Mouse (Mus musculus): Measurements from ENCODE around the gene Olfr1037. TPM values are rescaled to one million over a fixed set of nuclear protein-coding genes. Genes with fewer than 3 reads are reported as not detected.
"Not testable (repeated sequence)": the region's sequence is repeated elsewhere in the genome, so short reads cannot be mapped to it uniquely, and the experiment has no call there.

The Olfr1037 gene
- total RNA-seq (2015) (not detected in 2 replicates), total RNA-seq (2017) (not detected in 2 replicates)

DNA sequence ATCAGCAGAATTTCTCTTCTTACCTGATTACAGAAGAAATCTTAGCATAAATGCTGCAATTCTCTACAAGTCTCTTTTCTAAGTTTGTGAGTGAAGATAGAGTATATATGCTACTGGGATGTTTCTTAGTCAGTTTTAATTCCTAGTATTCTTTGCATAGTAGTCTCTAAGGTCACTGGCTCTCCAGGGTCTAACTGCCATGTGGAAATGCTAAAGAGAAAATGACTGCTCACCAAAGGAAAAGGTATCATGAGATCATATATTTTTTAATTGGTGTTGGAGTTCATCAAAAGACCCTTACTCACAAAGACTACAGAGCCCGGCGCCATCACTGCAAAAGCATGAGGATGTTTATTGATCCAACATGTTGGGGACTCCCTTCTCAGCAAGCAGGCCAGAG lies at the start of gene Olfr1037:
TSS of gene Olfr1037 (minus strand) at position 101 of the 400 bp plus-strand sequence.
- no peak for ATAC-seq (replicated peaks; ENCODE audit: poor library complexity)

DNA sequence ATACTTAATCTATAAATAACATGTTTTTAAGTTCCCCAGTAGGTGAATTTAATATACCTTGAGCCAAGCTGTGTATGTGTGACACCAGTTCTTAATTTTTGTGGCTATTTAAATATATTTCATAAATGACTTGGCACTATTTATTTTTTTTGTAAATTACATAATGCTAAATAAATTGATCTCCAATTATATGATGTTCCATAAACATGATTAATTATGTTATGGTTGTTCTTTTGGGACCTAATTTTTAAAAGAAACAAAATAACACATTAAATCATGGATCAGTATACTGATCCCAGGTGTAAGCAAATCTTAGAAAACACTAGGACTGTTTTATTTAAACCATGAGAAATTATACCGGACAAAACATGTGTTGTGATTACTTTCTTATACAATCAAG lies 48.6 kb upstream of the Olfr1037 start, which contains the start of gene Olfr1039:
TSS of gene Olfr1039 (minus strand) at position 101 of the 400 bp plus-strand sequence.
- ATAC-seq (replicated peaks; ENCODE audit: poor library complexity), result no peak

DNA sequence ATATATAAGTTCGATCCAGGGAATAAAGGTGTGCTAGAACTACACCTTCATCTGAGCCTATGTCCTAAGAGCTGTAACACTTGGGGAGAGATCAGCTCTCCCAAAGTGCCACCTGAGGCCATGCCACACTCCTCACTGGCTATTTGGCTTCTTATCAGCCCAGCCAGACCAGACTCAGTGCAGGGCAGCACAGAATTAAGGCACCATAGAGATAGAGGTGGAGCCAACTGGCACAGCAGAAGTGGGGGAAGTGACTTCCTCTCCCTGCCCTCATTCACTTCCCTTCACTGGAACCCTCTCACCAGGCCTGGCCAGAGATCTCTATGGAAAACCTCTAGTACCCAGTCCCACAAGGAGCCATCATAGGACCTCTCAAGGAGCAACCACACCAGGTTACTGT lies 6.7 kb downstream of the Olfr1037 start:
- ATAC-seq (replicated peaks; ENCODE audit: poor library complexity), result peak; percentile 52; the same call in 1 of the 2 replicates

DNA sequence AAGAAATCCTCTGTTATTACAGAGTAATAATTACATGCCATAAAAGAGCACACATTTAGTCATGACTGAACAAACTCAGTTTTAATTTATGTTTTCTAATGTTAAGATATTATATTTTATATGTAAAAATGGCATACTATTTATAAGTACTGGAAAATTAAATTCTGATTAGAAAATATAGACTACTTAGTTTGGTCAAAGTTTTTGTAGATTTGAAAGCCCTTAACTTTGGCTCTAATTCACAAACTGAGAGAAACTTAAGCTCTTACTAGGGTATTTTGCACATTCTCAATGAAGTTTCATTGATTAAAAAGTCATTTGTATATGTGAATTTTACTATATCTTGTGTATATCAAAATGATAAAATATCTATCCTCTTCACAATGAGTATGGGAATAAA lies 13.5 kb downstream of the Olfr1037 start, which contains the start of gene Olfr1036:
TSS of gene Olfr1036 (plus strand) at position 301 of the 400 bp plus-strand sequence.
- not testable (repeated sequence) for ATAC-seq (replicated peaks; ENCODE audit: poor library complexity)

DNA sequence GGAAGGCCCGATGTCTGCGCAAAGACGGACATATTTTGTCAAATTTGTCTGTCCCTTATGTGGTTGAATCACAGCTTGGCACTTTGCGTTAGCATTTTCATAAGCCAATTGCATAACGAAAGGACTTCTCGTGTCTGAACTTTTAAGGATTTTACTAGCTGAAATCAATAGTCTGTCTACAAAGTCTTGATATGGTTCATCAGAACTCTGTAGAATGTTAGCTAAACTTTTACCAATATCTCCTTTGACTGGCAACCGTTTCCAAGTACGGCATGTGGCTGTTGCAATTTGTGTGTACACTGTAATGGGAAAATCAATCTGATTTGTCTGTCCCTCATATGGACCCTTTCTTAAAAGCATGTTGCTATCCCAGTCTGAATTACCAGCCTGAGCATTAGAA lies 17.0 kb downstream of the Olfr1037 start:
- ATAC-seq (replicated peaks; ENCODE audit: poor library complexity), result no peak

DNA sequence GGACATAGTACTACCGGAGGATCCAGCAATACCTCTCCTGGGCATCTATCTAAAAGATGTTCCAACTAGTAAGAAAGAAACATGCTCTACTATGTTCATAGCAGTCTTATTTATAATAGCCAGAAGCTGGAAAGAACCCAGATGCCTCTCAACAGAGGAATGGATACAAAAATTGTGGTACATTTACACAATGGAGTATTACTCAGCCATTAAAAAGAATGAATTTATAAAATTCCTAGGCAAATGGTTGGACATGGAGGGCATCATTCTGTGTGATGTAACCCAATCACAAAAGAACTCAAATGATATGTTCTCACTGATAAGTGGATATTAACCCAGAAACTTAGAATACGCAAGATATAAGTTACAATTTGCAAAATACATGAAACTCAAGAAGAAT lies 23.4 kb downstream of the Olfr1037 start:
- not testable (repeated sequence) for ATAC-seq (replicated peaks; ENCODE audit: poor library complexity)

DNA sequence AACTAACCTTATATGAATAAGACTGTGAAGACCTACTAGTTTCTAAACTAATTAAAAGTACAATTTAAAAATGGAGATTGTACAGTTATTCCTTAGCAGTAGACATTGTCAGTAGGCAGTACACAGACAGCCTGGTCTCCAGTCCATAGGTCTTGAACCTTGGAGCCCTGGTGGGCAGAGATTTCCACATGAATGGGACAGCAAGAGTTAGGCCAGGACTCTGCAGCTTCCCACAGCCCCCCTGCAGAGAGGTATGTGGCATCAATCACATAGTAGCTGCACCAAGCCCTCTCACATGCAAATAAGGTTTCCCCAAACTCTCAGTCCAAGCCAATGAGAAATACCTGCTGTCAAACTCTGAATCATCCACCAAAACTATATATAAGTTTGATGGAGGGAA lies 36.4 kb downstream of the Olfr1037 start:
- ATAC-seq (replicated peaks; ENCODE audit: poor library complexity), result not testable (repeated sequence)

DNA sequence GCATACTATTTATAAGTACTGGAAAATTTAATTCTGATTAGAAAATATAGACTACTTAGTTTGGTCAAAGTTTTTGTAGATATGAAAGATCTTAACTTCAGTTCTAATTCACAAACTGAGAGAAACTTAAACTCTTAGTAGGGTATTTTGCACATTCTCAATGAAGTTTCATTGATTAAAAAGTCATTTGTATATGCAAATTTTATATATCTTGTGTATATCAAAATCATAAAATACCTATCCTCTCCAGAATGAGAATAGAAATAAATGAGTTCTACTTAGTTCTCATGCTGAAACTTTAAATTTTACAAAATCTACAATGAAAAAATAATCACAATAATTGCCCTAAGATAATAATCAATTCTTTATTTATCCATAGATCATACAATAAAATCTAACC lies 41.6 kb downstream of the Olfr1037 start, which contains the start of gene Olfr1034:
TSS of gene Olfr1034 (plus strand) at position 301 of the 400 bp plus-strand sequence.
- ATAC-seq (replicated peaks; ENCODE audit: poor library complexity), result no peak

Other genes with a start within 250 kb of the Olfr1037 start
- gene Olfr1019, start 241.9 kb downstream of the Olfr1037 start, total RNA-seq (2015), result not detected in 2 replicates
- gene Olfr1019, start 241.9 kb downstream of the Olfr1037 start, total RNA-seq (2017), result not detected in 2 replicates
- gene Olfr1020, start 240.4 kb downstream of the Olfr1037 start, total RNA-seq (2015), result not detected in 2 replicates
- gene Olfr1020, start 240.4 kb downstream of the Olfr1037 start, total RNA-seq (2017), result not detected in 2 replicates
- gene Olfr1022, start 218.8 kb downstream of the Olfr1037 start, total RNA-seq (2015), result not detected in 2 replicates
- not detected in 2 replicates for gene Olfr1022, start 218.8 kb downstream of the Olfr1037 start, total RNA-seq (2017)
- not detected in 2 replicates for gene Olfr1023, start 201.7 kb downstream of the Olfr1037 start, total RNA-seq (2015)
- not detected in 2 replicates for gene Olfr1023, start 201.7 kb downstream of the Olfr1037 start, total RNA-seq (2017)
- gene Olfr1024, start 182.3 kb downstream of the Olfr1037 start, total RNA-seq (2015), result not detected in 2 replicates
- not detected in 2 replicates for gene Olfr1024, start 182.3 kb downstream of the Olfr1037 start, total RNA-seq (2017)
- not detected in 2 replicates for gene Olfr1025-ps1, start 172.2 kb downstream of the Olfr1037 start, total RNA-seq (2015)
- not detected in 2 replicates for gene Olfr1025-ps1, start 172.2 kb downstream of the Olfr1037 start, total RNA-seq (2017)
- gene Olfr1026, start 165.8 kb downstream of the Olfr1037 start, total RNA-seq (2015), result not detected in 2 replicates
- not detected in 2 replicates for gene Olfr1026, start 165.8 kb downstream of the Olfr1037 start, total RNA-seq (2017)
- not detected in 2 replicates for gene Olfr1028, start 136.9 kb downstream of the Olfr1037 start, total RNA-seq (2015)
- not detected in 2 replicates for gene Olfr1028, start 136.9 kb downstream of the Olfr1037 start, total RNA-seq (2017)
- not detected in 2 replicates for gene Olfr1029, start 113.5 kb downstream of the Olfr1037 start, total RNA-seq (2015)
- not detected in 2 replicates for gene Olfr1029, start 113.5 kb downstream of the Olfr1037 start, total RNA-seq (2017)
- not detected in 2 replicates for gene Olfr1030, start 108.1 kb downstream of the Olfr1037 start, total RNA-seq (2015)
- gene Olfr1030, start 108.1 kb downstream of the Olfr1037 start, total RNA-seq (2017), result not detected in 2 replicates
- not detected in 2 replicates for gene Olfr1031, start 97.1 kb downstream of the Olfr1037 start, total RNA-seq (2015)
- not detected in 2 replicates for gene Olfr1031, start 97.1 kb downstream of the Olfr1037 start, total RNA-seq (2017)
- not detected in 2 replicates for gene Olfr1032, start 81.8 kb downstream of the Olfr1037 start, total RNA-seq (2015)
- not detected in 2 replicates for gene Olfr1032, start 81.8 kb downstream of the Olfr1037 start, total RNA-seq (2017)
- gene Olfr1033, start 66.8 kb downstream of the Olfr1037 start, total RNA-seq (2015), result 0.10 and 0.24 TPM in 2 replicates
- gene Olfr1033, start 66.8 kb downstream of the Olfr1037 start, total RNA-seq (2017), result 0.14 TPM in 1 of 2 replicates, not detected in the other
- not detected in 2 replicates for gene Olfr1034, start 41.5 kb downstream of the Olfr1037 start, total RNA-seq (2015)
- not detected in 2 replicates for gene Olfr1034, start 41.5 kb downstream of the Olfr1037 start, total RNA-seq (2017)
- gene Olfr1036, start 13.4 kb downstream of the Olfr1037 start, total RNA-seq (2015), result not detected in 2 replicates
- not detected in 2 replicates for gene Olfr1036, start 13.4 kb downstream of the Olfr1037 start, total RNA-seq (2017)
- not detected in 2 replicates for gene Olfr1039, start 48.5 kb upstream of the Olfr1037 start, total RNA-seq (2015)
- not detected in 2 replicates for gene Olfr1039, start 48.5 kb upstream of the Olfr1037 start, total RNA-seq (2017)
- gene Olfr1040, start 59.3 kb upstream of the Olfr1037 start, total RNA-seq (2015), result not detected in 2 replicates
- gene Olfr1040, start 59.3 kb upstream of the Olfr1037 start, total RNA-seq (2017), result not detected in 2 replicates
- not detected in 2 replicates for gene Olfr1042, start 74.5 kb upstream of the Olfr1037 start, total RNA-seq (2015)
- not detected in 2 replicates for gene Olfr1042, start 74.5 kb upstream of the Olfr1037 start, total RNA-seq (2017)
- not detected in 2 replicates for gene Olfr1043, start 80.1 kb upstream of the Olfr1037 start, total RNA-seq (2015)
- not detected in 2 replicates for gene Olfr1043, start 80.1 kb upstream of the Olfr1037 start, total RNA-seq (2017)
- gene Olfr1044, start 90.4 kb upstream of the Olfr1037 start, total RNA-seq (2015), result not detected in 2 replicates
- not detected in 2 replicates for gene Olfr1044, start 90.4 kb upstream of the Olfr1037 start, total RNA-seq (2017)
- not detected in 2 replicates for gene Olfr52, start 98.3 kb upstream of the Olfr1037 start, total RNA-seq (2015)
- not detected in 2 replicates for gene Olfr52, start 98.3 kb upstream of the Olfr1037 start, total RNA-seq (2017)
- not detected in 2 replicates for gene Olfr1045, start 115.6 kb upstream of the Olfr1037 start, total RNA-seq (2015)
- gene Olfr1045, start 115.6 kb upstream of the Olfr1037 start, total RNA-seq (2017), result not detected in 2 replicates
- gene Olfr1046, start 131.9 kb upstream of the Olfr1037 start, total RNA-seq (2015), result not detected in 2 replicates
- gene Olfr1046, start 131.9 kb upstream of the Olfr1037 start, total RNA-seq (2017), result not detected in 2 replicates
- not detected in 2 replicates for gene Olfr1047, start 144.0 kb upstream of the Olfr1037 start, total RNA-seq (2015)
- gene Olfr1047, start 144.0 kb upstream of the Olfr1037 start, total RNA-seq (2017), result not detected in 2 replicates
- not detected in 2 replicates for gene Olfr1048, start 152.9 kb upstream of the Olfr1037 start, total RNA-seq (2015)
- not detected in 2 replicates for gene Olfr1048, start 152.9 kb upstream of the Olfr1037 start, total RNA-seq (2017)
- gene Olfr1049, start 170.9 kb upstream of the Olfr1037 start, total RNA-seq (2015), result not detected in 2 replicates
- not detected in 2 replicates for gene Olfr1049, start 170.9 kb upstream of the Olfr1037 start, total RNA-seq (2017)
- gene Olfr1051, start 191.7 kb upstream of the Olfr1037 start, total RNA-seq (2015), result not detected in 2 replicates
- gene Olfr1051, start 191.7 kb upstream of the Olfr1037 start, total RNA-seq (2017), result not detected in 2 replicates
- gene Olfr1052, start 205.1 kb upstream of the Olfr1037 start, total RNA-seq (2015), result not detected in 2 replicates
- not detected in 2 replicates for gene Olfr1052, start 205.1 kb upstream of the Olfr1037 start, total RNA-seq (2017)
- gene Olfr1053, start 227.9 kb upstream of the Olfr1037 start, total RNA-seq (2015), result not detected in 2 replicates
- not detected in 2 replicates for gene Olfr1053, start 227.9 kb upstream of the Olfr1037 start, total RNA-seq (2017)
- gene Olfr1054, start 248.0 kb upstream of the Olfr1037 start, total RNA-seq (2015), result not detected in 2 replicates
- gene Olfr1054, start 248.0 kb upstream of the Olfr1037 start, total RNA-seq (2017), result not detected in 2 replicates